Comparison of ENCODE assay signal across 10 mouse cellular contexts in the genomic region with DNA sequence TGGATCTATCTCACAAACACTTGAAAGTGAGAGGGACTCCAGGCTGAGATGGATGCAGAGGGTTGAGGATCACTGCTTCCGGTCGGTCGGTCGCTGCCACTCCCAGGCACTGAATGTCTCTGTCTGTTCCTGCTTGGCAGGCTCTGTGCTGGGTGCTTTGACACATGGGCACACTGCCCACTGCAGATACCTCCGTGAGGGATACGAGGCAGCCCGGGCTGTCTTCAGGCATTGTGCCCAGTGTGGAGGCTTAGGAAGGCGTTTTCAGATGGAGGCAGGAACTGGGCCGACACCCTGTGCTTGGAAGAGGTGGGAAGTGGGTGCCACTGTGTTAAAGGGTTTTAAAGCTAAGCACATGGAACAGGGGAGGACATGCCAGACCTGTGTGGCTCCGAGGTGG. TPM values are rescaled to one million over a fixed set of nuclear protein-coding genes. Genes with fewer than 3 reads are reported as not detected.
DNase-seq lines count a peak whose midpoint lies in the region; ATAC-seq and TF ChIP-seq lines count a peak whose summit lies in the region.
"Had no signal": no experiment of that assay in that cellular context is flagged by ENCODE, and none has a peak within 500 bp of the region (broad histone marks: within the 10 kb centered on the region; RNA-seq: fewer than 3 reads in every experiment).

No protein-coding gene starts in this region.

- intact Hi-C loops in left cerebral cortex, postnatal 25 days (cut with DNase I): loop anchor here (5.0 kb wide), 1 partner anchor 92 kb away; no protein-coding TSS in a partner anchor

- TF ChIP-seq EP300 in heart, postnatal 0 days (IDR thresholded peaks at IDR 0.05; ENCODE audit: low read depth): no peak

- no peaks in the 10 kb centered on the region for H3K27me3 ChIP-seq in heart, postnatal 0 days (ENCODE audit: control insufficient read depth, insufficient read depth, low read length)

- 24% methylated on average over 10 of the region's 10 CpGs for WGBS in heart, postnatal 0 days

- no peaks in the 10 kb centered on the region for H3K36me3 ChIP-seq in heart, postnatal 0 days (replicated peaks; ENCODE audit: control insufficient read depth, insufficient read depth, low read length)

- no peak for TF ChIP-seq CTCF in heart, postnatal 0 days (IDR thresholded peaks at IDR 0.05; ENCODE audit: low read depth)

- H3K4me3 ChIP-seq in heart, postnatal 0 days (ENCODE audit: low read depth, low read length): no peak overlapping the region

- peak; percentile 38 for DNase-seq in ovary, adult 18-20 months (ENCODE audit: low spot score)
- DNase-seq in ovary, postnatal 10 days (ENCODE audit: low spot score): no peak
- DNase-seq in cerebellum, postnatal 14 days: peak; percentile 59 to 68
- DNase-seq in heart, postnatal 0 days (ENCODE audit: low spot score): peak; percentile 70
- peak; percentile 53 to 88 for DNase-seq in left cerebral cortex, postnatal 25 days (ENCODE audit: low spot score in 2 of 2)
- DNase-seq in right cerebral cortex, postnatal 4 days: peak; percentile 38
- no peak for DNase-seq in embryo, embryonic 10.5 days (ENCODE audit: low spot score)

- H3K27ac ChIP-seq in heart, postnatal 0 days (ENCODE audit: low read depth): peak overlapping the region; percentile 7
- H3K27ac ChIP-seq: liver, embryonic 14.5 days had no signal

- H3K9ac ChIP-seq in heart, postnatal 0 days (replicated peaks; ENCODE audit: low read depth, low read length): no peak overlapping the region
- H3K9ac ChIP-seq: liver, embryonic 14.5 days had no signal

- ATAC-seq in heart, postnatal 0 days (ENCODE audit: insufficient read depth, low read depth): peak; percentile 77
- no peak for ATAC-seq in megakaryocyte-erythroid progenitor cell, adult 5-6 weeks (replicated peaks; ENCODE audit: low FRiP score, low TSS enrichment, poor library complexity, severe bottlenecking)

- H3K9me3 ChIP-seq in heart, postnatal 0 days (replicated peaks; ENCODE audit: control insufficient read depth, low read length): no peaks in the 10 kb centered on the region

- no peak overlapping the region for H3K4me2 ChIP-seq in heart, postnatal 0 days (ENCODE audit: low read depth, low read length)

- H3K4me1 ChIP-seq in heart, postnatal 0 days (ENCODE audit: control insufficient read depth, insufficient read depth): peaks cover 14% of the 10 kb centered on the region; the same call in 1 of the 2 replicates

RNA-seq across cellular contexts. Expression of a gene that starts 50.7 kb away (rescaled TPM):
- total RNA-seq in heart, postnatal 0 days (2014; rRNA removed; ENCODE audit: low replicate concordance): 0.08 TPM in 1 of 2 replicates, not detected in the other
- not detected in 2 replicates for polyA plus RNA-seq in heart, postnatal 0 days (2015; fragmentation: Nextera tagmentation; extraction: Ambion mirVana)
- not detected for total RNA-seq in left cerebral cortex, postnatal 25 days (2021)
- not detected in 2 replicates for total RNA-seq in megakaryocyte-erythroid progenitor cell, adult 5-6 weeks (2014; fragmentation: Nextera tagmentation)
- total RNA-seq in megakaryocyte-erythroid progenitor cell, adult 5-6 weeks (2017): not detected in 2 replicates
- polyA plus RNA-seq: liver, embryonic 14.5 days; stomach, embryonic 14.5 days had no signal

Comparison
In these comparisons a context has a peak if more than half of its experiments do, and no peak if none do; other contexts are left out.
1. DNase-seq: peak in ovary, adult 18-20 months (single experiment), cerebellum, postnatal 14 days (2 of 2), heart, postnatal 0 days (single experiment), left cerebral cortex, postnatal 25 days (2 of 2) and right cerebral cortex, postnatal 4 days (single experiment); none in ovary, postnatal 10 days (single experiment) and embryo, embryonic 10.5 days (single experiment).